Mouse (Mus musculus): ENCODE data around the gene Gm498.
A peak's percentile ranks its signal among the peaks of the same experiment; 100 is the strongest.

The Gm498 gene

DNA sequence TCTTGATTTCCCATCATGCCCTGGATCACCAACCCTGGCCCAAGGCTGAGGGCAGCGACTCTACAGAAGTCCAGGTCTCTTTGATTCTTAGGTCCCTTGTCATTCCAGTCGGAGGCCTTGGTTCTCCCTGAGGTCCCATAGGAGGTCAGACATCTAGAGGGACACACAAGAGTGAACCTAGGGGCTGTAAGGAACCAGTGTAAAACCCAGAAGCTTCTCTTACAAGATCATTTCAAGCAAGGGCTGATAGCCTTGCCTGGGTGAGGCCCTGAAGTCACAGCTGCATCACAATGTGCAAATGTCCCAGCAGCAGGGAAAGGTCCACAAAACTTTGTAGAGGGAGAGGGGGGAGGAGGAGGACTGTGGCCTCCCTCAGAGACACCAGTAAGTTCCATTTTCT lies at the start of gene Gm498:
Gm498 (plus strand) TSS at position 301 of the 400 bp plus-strand sequence.
- no peak for DNase-seq (ENCODE audit: low read depth, low spot score)

DNA sequence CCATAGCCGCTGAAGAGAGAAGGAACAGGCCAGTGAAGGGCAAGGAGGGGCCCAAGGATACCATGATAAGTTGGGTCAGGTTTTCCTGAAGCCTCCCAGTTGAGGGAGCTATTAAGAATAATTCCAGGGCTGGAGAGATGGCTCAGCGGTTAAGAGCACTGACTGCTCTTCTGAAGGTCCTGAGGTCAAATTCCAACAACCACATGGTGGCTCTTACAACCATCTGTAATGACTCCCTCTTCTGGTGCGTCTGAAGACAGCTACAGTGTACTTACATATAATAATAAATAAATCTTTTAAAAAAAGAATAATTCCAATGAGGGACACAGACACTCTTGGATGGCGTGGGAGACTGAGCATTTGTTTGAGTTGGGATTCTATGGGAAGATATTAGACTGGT lies 47.4 kb upstream of the Gm498 start:
- no peak for DNase-seq (ENCODE audit: low read depth, low spot score)

DNA sequence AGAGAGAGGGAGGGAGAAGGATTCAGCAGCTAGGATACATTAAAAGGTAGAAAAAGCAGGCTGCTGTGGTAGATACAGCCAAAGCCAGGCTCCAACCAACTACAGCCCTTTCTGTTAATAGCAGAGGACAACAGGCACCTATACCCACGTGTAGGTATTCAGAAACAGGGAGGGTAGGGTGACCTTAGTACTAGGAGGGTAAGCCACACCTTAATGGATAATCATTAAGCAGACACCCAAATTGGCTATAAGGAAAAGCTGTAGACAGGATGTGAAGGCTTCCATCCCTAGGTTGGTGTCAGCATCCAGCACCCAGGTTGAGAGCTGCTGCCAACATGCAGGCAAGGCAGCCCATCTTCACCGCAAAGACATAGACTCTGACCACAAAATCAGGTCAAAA lies 45.4 kb upstream of the Gm498 start:
- no peak for DNase-seq (ENCODE audit: low read depth, low spot score)

DNA sequence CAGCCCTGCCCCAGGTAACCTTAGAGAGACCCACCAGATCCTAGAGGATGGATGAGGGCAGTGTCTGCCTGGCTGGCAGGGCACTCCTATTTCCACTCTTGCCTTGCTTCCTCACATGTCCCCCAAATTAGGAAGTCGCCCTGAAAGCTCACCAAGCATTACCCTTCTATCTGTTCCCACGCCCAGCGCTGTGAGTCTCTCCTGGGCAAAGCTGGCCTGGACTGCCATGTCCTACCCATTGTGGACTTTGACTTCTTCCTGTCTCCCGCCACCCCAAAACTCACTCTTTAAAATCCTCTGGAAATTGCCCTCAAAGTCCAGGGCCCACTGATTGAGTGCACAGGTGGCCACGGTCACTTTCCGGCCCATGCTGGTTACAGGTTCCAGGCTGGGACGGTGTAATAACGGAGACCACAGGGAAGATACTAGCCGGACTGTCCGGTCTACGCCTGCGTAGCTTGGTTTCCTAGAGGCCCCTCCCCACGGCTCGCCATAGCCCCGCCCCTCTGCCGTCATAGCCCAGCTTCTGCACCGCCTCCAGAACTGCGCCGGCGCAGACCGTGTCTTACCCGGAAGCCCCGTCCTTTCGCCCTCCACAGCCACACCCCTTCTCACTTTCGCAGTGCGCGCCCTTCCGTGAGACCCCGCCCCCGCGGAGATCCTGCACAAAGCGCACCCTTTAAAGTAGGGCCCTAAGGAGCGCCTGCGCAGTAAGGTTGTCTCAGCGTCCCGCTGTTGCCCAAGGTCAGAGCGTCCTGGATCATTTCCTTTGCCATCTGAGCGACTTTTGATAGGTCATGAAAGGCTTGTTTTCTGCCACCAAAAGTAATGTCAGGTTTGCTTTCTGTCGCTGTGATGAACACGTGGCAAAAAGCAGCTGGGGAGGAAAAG lies 44.0 kb upstream of the Gm498 start, which contains the start of the genes Nadsyn1 and Dhcr7:
Nadsyn1 (minus strand) TSS at position 475 of the 891 bp plus-strand sequence.
Dhcr7 (plus strand) TSS at position 771 of the 891 bp plus-strand sequence.
- DNase-seq (ENCODE audit: low read depth, low spot score) = peak; percentile 98

DNA sequence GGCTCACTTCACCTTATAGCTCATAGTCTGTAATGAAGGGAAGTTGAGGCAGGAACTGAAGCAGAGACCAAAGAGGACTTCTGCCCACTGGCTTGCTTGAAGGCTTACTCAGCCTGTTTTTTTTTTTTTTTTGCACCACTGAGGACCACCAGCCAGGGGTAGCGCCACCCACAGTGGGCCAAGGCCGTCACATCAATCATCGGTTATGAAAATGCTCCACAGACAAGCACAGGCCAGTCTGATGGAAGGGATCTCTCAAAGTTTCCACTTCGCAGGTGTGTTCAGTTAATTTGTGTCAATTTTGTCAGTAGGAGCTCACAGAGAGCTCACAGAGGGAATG lies 43.4 kb upstream of the Gm498 start:
- no peak for DNase-seq (ENCODE audit: low read depth, low spot score)

DNA sequence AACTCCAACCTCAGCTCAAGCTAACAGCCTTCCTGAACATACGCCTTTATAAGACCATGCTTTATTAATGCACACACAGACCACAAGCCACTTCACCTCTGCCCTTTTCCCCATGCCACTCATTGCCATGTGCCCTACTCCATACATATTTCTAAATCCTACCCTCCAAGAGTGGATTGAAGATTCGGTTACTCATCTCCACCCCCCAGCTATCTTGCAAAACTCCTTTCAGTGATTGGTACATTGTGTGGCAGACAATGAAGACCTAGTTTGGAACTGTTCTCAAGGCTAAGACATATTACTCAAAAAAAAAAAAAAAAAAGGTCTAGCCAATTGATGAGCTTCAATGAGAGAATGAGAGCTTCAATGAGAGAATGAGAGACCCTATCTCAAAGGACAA lies 39.7 kb upstream of the Gm498 start:
- DNase-seq (ENCODE audit: low read depth, low spot score) = no peak

DNA sequence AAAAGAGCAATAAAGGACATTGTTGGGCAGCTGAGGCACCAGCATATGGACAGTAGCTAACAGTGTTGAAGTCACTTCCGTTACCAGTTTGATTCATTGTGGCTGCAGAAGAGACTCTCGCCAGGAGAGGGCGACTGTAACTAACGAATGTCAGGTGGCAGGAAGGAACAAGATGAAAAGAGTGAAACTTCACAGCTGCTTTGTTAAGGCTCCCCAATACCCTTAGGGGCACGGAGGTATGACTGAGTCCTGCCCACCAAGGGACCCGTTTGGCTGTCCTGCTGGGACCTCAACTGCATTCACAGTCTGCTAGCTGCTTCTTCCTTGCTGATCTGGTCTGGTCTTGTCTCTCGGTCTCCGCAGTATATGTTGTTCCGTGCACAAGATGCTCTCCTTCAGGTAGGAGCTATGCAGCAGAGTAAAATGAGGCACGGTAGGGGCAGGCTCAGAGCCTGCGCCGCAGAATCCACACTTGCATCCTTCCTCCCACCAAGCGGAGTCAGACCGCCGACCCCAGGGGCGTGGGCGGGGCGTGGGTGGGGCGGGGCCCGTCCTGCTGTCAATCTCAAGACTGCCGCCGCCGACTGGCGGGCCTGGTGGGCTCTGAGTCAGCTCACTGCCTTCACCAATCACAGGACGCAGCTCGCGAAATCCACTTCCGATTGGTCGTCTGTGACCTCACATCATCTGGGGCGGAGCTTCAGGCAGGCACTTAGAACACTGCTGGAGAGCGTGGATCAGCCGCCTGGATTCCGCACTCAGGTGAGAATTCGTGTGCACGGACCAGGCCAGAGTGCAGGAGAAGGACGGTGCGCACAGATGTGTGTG lies 36.9 kb upstream of the Gm498 start:
- DNase-seq (ENCODE audit: low read depth, low spot score) = peak; percentile 98

DNA sequence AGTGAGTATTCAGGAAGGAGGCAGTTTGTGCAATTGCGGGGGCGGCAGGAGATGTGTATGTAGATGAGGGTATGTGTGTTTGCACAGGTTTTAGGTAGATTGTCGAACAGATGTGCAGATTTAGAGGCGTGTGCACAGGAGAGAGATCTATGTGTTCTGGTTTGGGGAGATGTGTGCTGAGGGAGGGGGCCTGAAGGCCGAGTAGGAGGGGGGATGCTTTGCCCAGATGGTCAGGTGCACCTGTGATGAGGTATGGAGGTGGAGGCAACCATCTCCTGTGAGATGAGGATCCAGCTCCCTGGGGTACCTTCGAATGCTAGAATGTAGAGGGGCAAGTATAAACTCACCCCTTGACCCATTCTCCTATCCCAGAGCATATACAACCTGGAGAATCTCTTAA lies 36.2 kb upstream of the Gm498 start:
- DNase-seq (ENCODE audit: low read depth, low spot score) = no peak

DNA sequence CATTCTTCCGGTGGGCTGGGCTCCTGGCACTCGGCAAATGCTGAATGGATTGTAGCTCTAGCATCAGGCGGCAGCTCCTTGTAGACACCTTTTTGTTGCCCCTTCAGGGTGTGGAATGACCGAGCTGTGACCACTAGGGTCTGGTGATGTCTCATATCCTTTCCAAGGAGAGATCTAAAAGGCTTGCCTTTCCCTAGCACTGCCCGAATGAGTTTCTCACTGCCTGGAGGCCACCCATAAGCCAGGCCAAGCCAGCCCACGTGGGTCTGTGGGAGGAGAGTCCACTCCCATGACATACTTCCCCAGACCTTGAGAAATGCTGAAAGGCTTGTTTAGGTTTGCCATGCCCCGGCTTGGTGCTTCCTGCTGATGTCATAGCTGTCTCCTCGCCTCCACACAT lies 34.4 kb upstream of the Gm498 start:
- DNase-seq (ENCODE audit: low read depth, low spot score) = no peak

DNA sequence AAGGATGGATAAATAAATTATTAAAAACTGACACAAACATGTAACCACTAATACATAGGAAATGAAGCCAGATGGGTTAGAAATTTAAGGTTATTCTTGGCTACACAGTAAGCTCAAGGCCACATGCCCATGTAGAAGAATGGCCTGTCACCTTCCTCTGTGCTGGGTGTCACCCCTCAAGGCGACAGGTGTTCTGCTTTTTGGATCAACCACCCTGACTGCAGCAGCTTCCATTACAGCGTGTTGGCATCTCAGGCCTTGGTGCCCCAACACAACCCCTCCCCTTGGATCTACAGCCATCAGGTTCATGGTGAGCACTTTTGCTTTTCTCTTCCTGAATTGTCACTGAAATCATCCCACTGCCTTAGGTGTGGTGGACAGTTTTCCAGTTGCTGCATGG lies 34.0 kb upstream of the Gm498 start:
- DNase-seq (ENCODE audit: low read depth, low spot score) = no peak

DNA sequence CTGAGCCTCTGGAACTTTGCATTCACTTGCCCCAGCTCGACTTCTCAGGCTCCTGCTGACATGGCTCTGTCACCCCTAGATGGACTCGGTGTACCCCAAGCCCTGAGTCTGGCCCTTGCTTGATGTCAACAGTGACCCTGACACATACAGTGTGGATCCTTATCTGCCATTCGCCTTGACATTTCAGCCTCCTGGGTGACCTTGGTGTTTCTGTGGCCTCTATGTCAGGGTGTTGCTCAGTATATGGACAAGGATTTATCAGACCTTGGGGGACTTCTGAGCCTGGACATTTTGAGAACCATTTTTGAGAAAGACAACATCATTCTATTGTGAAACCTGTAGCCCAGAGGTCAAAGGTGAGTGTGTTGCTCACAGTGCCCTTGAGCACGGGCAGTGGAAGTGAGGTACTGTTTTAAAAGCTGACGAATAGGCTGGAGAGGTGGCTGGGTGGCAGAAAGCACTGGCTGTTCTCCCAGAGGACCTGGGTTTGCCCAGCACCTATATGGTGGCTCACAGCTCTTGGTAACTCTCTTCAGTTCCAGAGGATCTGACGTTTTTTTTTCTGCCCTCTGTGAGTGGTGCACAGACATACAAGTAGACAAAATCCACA lies 33.0 kb upstream of the Gm498 start:
- DNase-seq (ENCODE audit: low read depth, low spot score) = no peak

DNA sequence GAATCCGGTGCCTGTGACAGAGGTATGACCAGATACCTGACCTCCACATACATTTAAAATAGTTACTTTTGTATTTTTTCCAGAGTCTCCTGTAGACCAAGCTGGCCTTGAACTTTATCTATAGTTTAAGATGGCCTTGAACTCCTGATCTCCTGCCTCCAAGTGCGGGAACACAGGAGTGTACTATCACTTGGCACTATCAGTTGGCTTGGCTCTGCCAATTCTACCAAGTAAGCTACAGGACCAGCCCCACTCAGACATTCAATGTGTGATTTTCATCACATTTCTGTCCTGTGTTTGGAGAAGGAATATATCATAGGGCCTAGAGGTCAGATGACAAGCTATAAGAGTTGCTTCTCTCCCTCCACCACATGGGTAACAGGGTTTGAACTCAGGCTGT lies 32.3 kb upstream of the Gm498 start:
- DNase-seq (ENCODE audit: low read depth, low spot score) = no peak

DNA sequence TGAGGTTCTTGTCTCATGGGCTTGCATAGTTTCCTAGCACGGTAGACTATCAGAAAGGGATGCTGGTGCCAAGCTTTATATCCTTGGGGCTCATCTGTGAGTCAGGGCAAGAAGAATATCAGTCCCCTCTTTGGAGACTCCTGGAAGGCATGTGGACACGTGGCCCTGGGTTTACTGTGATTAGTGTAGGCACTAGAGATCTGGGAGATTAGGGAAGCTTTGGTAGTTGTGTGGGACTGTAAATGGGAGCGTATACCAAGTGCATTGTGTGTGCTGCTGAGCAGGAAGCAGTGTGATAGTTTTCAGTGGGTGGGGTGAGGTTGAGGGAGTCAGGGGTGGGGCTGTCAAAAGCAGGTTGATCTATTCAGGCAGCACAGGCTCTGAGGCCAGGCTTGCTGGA lies 31.7 kb upstream of the Gm498 start:
- no peak for DNase-seq (ENCODE audit: low read depth, low spot score)

DNA sequence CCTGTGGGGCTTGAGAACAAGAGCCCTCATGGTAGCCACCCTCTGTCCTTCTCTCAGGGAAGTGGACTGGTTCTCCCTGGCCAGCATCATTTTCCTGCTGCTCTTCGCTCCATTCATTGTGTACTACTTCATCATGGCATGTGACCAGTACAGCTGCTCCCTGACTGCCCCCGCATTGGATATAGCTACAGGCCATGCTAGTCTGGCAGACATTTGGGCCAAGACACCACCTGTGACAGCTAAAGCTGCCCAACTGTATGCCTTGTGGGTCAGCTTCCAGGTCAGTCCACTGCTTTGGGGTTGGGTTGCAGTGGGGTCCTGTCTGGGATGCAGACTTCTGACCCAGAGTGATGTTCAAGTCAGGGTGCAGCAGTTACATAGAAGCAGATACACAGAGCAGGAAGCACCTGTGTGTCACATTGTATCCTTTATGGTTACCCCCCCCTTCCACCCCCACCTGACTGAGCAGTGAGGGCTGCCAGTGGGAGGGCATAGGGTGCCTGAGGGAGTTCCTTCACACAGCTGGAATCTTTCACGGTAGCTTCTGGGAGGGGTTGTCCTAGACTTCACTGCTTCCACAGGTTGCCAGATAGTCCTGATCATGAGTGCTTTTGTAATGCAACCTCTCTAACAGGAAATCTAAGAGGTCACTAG lies 28.8 kb upstream of the Gm498 start:
- DNase-seq (ENCODE audit: low read depth, low spot score) = no peak

DNA sequence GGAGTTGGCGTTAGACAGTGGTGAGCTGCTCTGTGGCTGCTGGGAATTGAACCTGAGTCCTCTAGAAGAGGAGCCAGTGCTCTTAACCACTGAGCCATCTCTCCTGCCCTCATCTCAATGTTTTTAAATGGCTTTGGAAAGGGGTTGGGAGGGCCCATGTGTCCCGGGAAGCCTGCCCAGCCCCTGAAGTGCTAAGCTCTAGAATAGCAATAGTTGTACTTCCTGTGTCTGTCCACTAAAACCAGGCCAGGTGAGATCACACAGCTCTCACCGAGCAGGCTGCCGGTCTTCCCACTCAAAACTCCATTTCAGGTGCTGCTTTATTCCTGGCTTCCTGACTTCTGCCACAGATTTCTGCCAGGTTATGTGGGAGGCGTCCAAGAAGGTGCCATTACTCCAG lies 26.5 kb upstream of the Gm498 start:
- DNase-seq (ENCODE audit: low read depth, low spot score) = no peak

DNA sequence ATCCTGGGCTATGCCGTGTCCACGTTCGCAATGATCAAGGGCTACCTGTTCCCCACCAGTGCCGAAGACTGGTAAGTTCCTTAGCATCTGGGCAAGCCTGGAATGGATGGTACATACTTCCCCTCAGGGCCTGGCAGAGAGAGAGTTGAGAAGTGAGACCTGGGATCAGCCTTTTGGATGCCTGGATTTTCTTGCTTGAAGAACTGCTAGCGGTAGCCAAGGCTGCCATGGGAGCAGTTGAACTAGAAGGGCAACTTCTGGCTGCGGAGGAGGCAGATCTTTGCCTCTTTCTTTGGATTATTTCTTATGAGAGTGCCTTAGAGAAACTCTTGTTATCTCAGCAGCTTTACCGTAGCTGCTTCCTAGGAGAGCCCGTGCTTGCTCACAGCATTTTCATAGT lies 25.3 kb upstream of the Gm498 start:
- no peak for DNase-seq (ENCODE audit: low read depth, low spot score)

DNA sequence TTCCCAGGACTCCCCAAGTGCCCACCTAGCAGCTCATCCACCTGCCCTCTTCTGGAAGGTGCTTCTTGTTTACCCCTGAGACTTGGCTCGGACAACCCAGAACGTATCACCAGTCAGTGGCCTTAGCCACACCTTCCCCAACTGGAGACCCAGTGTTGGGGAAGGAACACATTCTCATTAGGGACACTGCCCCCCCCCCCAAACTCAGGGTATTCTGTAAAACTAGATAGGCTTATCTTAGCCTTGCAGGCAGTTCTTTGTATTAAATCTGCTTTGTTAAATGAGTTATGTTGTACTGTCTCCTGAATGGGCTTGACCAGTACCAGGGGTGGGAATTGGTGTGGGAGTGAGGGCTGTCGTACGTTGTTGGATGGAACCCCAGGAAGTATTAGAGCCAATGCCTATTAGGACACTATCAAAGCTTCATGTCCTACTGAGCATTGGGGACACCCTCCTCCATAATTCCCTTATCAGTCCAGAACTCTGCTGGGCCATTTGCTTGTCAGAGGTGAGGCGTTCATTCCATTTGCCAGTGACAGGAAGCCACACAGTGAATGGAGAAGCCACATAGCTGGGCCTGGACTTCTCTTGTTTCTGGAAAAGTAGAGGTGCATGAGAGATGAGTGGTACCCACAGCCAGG lies 18.4 kb upstream of the Gm498 start:
- DNase-seq (ENCODE audit: low read depth, low spot score) = no peak

DNA sequence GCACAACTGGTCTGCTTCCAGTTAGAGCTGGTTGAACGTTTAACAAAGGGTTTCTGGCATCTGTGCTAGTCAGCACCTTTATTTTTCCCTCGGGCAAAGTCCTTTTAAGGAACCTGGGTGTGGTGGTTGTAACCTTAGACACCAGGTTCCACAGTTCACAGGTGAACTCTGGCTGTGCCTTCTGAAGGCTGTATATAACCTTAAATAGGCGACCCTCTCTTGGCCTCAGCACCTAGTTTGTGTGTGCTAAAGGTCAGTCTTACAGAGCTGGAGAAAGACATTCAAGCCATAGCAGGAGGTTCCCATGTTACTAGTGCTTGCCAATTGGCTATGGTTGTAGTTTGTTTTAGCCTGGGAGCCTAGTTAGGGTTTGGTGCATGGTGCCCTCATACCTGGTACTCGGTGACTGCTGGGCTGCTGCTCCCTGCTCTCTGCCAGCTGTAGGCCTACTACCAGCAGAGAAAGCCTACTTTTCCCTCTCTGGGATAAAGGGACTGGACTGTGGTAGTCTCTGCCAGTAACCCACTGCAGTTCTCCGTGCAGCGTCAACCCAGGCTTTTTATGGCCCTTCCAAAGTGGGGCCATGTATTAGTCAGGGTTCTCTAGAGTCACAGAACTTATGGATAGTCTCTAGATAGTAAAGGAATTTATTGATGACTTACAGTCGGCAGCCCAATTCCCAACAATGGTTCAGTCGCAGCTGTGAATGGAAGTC lies 17.7 kb upstream of the Gm498 start:
- DNase-seq (ENCODE audit: low read depth, low spot score) = no peak

DNA sequence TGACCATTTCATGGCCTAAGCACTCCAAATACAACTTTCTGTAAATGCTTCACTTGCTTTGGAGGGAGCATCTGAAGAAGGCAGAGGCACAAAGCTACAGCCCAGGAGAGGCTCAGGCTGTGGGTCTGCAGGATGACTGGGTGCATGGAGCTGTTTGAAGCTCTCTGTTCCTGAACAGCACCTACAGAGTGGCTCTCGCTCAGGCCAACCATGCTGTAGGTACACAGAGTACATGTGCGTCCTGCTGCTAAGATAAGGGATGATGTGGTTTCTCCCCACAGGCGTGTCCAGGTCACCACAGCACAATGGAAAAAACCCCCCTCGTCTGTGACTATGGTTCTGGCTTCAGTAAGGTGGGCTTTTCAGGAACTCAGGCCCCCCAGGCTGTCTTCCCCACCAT lies 2.2 kb downstream of the Gm498 start:
- DNase-seq (ENCODE audit: low read depth, low spot score) = no peak

DNA sequence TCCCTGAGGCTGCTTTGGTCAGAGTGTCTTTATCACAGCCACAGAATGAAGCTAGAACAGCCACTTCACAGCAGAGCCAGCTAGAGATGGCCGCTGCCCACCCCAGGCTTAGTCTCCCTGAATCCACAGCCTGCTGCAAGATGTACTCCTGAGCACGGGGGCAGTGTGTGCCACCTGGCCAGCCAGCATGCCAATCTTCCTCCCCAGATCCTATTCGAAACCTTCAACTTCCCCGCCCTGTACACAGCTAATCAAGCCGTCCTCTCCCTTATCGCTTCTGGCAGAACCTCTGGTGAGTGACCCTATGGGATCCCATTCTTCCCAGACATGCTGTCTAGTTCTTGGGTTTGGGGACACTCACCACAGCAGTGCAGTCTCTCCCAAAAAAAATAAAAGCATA lies 17.1 kb downstream of the Gm498 start:
- no peak for DNase-seq (ENCODE audit: low read depth, low spot score)

DNA sequence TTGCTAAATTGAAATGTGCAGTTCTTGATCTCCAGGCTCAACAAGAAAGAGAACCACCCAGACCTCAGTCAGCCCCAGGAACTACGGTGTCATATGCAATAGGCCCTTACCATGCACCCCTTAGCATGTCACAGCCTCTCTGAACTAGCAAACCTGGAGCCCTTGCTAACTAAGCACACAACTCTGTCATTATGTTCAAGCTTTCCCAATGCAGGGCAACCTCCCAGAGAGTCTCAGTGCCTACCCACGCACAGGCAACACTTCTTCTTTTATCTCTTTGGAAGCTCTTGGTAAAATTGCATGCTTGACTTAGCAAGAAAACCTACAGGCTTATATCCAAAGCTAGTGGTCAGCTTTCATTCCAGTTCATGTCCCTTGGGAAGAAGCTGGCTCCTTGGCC lies 24.5 kb downstream of the Gm498 start:
- DNase-seq (ENCODE audit: low read depth, low spot score) = no peak

Data from forelimb bud, embryonic 11.5 days (tissue).